Mouse (Mus musculus): ENCODE data around the gene Kcnc2.
"Not testable (repeated sequence)": the region's sequence is repeated elsewhere in the genome, so short reads cannot be mapped to it uniquely, and the experiment has no call there.

Gene Kcnc2

DNA sequence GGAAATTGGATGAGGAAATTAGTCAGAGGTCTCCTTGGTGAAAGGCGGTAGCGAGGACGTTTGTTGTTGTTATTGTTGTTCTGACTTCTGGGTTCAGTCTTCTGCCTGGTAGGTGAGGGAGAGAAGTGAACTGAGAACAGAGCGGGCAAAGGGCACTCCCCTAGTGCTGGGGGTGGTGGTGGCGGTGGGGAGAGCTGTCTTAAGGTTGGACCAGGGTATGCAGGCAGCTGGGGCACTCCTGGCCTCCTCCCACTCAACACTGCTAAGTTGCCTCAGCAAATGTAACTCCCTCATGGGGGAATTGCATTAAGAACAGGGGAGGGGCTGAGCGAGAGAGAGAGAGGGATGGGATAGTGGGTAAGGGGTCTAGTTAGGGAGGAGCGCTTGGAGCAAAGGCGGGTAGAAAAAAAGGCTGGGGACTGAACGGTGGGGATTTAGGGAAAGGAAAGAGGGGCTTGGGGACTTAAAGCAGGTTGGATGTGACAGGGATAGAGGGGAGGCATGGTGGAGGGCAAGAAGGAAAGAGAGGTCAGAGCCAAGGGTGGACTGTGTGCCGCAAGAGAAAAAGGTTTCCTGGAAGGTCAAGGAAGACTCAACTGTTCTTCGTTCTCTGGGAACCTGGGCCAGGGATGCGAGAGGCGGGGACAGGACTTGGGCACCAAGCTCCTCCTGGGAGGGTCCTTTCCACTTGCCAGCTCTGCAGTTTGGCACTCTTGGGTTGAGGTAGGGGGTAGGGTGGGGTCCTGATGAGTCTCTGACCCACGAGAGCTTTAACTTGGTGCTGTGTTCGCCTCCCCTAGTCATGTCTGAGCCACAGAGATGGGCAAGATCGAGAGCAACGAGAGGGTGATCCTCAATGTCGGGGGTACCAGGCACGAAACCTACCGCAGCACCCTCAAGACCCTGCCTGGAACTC lies at the start of gene Kcnc2:
Gene Kcnc2, plus strand, starts transcription at position 235 of the 916 bp plus-strand sequence.
- ATAC-seq (ENCODE audit: insufficient number of reproducible peaks, low FRiP score, low TSS enrichment): no peak

DNA sequence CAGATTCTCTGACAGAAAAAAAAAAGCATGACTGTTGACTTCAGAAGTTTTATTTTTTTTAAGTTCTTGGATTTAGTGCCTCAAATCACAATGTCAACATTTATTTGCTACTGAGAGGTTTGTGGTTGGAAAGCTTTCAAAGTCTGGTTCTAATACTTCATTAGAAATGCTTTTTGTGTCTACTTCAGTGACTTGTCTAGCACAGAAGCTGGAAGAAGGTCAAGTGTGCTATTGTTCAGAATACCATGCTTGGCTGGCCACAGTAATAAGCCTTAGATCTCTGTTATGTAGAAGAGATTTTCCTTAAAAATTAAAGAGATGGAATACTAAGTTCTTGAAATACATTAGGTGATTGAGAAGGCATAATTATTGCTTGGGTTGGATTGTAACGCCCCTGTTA lies 43.8 kb upstream of the Kcnc2 start:
- no peak for ATAC-seq (ENCODE audit: insufficient number of reproducible peaks, low FRiP score, low TSS enrichment)

DNA sequence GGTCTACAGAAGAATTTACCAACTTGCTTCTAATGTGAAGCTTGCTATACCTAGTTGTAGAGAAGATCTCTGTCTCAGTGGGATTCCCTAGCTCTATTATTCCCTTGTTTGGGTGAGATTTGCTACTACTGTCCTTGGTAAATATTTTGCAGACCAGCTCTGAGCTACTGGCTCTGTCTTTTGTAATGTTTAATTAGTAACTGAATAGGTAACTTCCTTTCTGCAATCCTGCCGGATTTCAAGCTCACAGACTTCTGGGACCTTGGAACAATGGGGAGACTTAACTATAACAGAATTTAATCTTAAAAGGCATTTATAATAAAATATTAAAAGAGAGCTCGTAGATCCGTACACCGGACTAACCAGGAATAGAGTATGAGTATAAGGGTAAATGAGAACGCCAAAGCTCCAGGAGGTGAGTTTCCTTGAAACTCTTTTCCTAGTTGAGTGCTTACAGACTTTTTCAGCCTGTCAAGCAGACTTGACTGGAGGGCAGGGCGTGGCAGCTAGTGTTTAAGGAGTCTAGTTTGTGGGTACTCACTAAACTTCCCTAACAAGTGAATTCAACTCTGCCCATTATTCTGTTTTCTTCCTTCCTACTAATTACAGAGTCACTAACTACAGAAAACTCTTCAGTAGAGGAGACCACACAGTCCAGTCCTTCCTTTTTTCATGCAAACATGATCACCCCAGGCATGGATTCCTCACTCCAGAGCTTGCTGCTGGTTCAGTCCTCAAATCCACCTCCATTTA lies 41.7 kb upstream of the Kcnc2 start:
- not testable (repeated sequence) for ATAC-seq (ENCODE audit: insufficient number of reproducible peaks, low FRiP score, low TSS enrichment)

DNA sequence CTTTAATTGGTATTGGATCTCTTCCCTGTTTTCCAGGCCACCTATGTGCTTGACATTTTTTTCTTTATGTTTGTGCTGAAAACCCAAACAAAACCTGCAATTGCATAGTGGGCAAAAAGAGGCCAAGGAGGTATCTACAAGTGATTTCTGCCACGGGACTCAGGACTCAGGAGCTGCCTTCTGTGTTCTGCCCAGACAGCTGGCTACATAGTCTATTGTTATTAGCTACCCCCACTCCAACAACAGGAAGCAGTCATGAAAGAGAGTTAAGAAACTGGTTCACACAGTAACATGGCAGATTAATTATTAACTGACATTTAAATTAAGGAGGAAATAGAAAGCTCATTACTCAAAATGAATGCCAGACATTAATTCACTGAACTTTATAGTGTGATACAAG lies 38.2 kb upstream of the Kcnc2 start:
- ATAC-seq (ENCODE audit: insufficient number of reproducible peaks, low FRiP score, low TSS enrichment): not testable (repeated sequence)

DNA sequence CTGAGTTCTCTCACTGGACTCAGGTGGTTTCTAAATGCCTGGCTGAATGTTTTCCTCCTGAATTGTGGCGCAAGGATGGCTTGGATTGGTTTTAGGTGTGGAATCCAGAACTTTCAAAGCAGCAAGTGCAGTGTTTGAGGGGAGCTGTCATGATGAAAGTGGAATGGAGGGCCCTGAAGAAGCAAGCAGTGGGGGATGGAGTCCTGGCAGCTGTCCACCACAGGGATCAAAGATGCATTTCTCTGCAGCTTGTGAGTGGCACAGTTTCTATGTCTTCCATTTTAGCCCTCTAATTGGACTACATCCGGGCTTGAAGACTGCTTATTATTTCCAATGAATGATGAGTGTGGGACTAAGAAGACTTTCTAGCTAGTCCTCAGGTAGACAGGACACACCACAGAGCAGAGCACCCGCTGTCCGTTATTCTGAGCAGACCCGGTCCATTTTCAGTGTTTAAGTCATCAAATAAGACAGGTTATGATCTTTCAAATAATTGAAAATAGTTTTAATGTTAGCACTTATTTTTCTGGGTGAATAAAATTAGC lies 35.5 kb upstream of the Kcnc2 start:
- not testable (repeated sequence) for ATAC-seq (ENCODE audit: insufficient number of reproducible peaks, low FRiP score, low TSS enrichment)

DNA sequence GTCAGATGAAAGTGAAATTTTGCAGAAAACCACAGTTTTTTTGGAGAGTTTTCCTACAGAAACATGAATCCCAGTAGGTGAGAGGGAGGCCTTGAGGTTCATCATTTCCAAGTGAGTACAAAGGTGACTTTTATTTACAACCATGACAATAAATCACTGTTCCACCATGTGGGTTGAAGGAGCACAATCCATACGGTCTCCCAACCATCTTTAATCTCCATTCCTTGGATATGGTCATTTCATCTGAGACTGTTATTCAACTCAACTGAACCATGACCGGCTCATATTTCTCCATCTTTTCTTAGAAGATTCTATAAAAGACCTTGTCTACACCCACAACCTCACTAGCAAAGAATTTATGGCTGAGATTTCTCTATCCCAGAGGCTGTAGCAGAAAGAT lies 22.6 kb upstream of the Kcnc2 start:
- ATAC-seq (ENCODE audit: insufficient number of reproducible peaks, low FRiP score, low TSS enrichment): no peak

DNA sequence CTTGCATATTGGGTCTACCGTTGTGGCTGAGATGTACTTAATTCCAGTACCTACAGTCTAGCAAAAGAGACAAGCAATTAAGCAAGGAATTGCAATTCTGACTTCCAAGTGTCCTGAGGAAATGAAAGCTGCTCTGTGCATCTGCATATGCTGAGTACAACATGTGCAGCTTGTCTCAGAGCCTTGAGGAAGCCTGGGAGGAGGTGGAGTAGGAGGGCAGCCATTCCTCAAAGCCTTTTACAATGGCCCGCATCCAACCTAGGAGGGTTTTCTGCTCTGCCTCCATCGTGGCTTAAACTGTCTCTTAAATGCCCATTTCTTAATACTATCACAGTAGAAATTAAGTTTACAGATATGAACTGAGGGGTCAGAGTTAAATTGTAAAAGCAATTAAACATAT lies 7.5 kb upstream of the Kcnc2 start:
- ATAC-seq (ENCODE audit: insufficient number of reproducible peaks, low FRiP score, low TSS enrichment): no peak

DNA sequence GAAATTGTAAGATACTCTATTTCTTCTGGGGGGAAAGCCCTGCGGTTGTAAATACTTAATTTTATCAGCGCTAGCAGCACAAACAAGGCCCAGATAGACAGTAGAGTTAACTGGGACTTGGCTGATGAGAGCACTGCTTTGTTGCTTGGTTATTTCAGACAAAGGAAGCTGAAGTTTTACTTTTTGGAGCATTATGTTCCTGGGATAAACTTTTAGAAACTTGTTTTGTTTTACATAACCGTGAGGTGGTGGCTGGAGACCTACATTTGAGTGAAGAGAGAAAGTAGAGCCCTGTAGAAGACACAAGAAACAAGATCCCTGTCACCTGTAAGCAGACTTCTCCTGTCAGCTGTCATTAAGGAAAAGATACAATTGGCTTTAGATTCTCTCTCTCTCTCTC lies 1.4 kb upstream of the Kcnc2 start:
- no peak for ATAC-seq (ENCODE audit: insufficient number of reproducible peaks, low FRiP score, low TSS enrichment)

DNA sequence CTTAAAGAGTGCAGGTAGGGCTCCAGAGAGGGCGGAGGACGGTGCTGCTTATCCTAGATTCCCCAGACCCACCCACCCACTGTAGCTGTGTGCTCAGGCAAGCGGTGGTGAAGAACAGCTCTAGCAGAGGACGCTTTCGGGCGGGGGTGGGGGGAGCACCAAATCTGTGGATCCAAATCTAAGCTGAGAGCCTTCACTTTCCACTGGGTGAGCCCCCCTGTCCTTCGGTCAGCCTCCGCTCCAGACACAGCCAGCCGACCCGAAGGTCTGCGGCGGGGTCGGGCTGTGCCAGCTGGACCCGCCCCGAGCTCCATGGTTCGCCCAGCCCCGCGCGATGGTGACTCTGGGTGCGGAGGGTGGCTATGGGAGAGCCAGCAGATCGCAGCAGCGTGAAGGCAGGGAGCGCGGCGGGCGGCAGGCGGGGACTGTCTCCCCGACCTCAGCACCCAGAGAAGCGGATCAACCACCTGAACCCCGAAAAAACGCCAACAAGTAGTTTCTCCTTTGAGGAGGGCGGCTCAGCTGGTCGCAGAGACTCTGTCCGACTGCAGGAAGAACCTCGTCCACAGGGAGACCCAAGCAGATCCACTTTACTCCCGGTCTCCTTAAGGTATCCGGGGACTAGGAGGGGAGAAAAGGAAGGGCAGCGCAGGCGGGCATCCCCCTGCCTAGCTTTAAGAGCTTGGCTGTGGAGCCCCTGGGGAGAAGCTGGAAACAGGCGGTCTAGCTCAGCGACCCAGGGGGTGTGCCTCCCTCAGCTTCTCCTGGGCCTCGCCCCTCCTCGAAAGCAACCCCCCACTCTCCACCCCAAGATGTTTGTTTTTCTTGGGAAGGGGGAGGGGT lies 761 bp upstream of the Kcnc2 start:
- ATAC-seq (ENCODE audit: insufficient number of reproducible peaks, low FRiP score, low TSS enrichment): 0 out of 2 replicates have a peak, but pooled peaks have one; percentile 41

DNA sequence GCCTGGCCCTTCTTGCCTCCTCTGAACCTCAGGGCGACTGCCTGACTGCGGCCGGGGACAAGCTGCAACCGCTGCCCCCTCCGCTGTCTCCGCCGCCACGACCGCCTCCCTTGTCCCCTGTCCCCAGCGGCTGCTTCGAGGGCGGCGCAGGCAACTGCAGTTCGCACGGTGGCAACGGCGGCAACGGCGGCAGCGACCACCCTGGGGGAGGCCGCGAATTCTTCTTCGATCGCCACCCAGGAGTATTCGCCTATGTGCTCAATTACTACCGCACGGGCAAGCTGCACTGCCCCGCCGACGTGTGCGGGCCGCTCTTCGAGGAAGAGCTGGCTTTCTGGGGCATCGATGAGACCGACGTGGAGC lies 863 bp downstream of the Kcnc2 start:
- no peak for ATAC-seq (ENCODE audit: insufficient number of reproducible peaks, low FRiP score, low TSS enrichment)

DNA sequence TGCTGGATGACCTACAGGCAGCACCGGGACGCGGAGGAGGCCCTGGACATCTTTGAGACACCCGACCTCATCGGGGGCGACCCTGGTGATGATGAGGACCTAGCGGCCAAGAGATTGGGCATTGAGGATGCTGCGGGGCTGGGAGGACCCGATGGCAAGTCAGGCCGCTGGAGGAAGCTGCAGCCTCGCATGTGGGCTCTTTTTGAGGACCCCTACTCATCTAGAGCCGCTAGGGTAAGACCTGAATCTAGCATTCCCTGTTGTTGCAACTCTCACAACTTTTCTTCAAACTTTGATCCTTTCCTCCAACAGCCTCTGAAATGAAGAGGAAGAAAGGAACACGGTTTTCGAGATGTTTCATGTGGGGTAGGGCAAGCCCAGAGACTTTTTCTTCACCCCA lies 1.2 kb downstream of the Kcnc2 start:
- no peak for ATAC-seq (ENCODE audit: insufficient number of reproducible peaks, low FRiP score, low TSS enrichment)

DNA sequence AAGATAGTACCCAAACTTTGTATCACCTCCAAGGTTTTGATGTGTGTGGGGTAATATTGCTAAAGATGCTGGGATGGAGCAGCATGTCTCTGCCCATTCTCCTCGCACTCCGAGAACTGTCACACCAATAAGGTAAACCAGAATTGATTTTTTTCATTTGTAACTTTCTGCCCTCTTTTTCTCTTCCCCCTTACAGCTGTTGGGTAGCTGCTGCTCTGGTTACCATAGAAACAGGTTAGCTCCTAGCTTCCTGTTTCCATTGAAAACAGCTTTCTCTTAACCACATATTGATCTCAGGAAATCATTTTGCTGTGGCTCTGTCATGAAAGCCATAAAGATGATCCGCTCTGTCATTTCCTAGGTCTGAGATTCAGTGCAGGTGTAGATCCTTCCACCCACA lies 7.1 kb downstream of the Kcnc2 start:
- ATAC-seq (ENCODE audit: insufficient number of reproducible peaks, low FRiP score, low TSS enrichment): no peak

DNA sequence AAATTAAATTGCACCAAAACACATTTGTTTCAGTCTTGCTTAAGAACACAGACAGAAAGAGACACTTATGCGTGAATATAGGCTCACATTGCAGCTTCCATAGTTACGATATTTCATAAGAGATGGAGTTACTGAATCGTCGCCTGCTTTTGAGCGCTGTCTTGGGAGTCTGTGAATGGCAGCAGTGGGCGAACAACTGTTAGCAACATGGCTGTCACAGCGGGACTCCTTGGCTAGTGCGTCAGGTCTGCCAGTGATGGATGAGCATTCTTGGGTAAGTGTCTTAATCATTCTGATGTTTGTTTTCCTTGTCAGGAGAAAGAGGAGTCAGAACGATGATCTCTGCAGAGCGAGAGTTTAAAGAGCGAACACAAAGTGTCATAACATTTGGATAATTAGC lies 44.2 kb downstream of the Kcnc2 start:
- no peak for ATAC-seq (ENCODE audit: insufficient number of reproducible peaks, low FRiP score, low TSS enrichment)

DNA sequence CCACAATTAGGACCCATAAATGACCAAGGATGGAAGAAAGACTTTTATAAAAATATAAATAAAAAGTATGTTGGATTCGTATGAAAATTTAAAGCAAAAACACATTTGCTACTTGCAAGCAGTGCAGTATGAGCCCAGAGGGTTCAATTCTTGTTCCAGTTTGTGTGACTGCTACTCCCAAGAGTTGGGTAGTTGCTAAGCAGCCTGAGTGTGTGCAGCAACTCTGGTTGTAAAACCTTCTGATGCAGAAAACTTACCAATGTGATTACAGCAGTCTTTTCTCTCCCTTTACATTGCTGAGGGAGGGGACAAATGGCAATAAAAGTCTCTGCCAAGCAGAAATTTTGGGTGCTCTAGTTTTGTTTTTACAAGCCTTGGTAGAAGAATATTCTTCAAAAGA lies 46.9 kb downstream of the Kcnc2 start:
- ATAC-seq (ENCODE audit: insufficient number of reproducible peaks, low FRiP score, low TSS enrichment): no peak

DNA sequence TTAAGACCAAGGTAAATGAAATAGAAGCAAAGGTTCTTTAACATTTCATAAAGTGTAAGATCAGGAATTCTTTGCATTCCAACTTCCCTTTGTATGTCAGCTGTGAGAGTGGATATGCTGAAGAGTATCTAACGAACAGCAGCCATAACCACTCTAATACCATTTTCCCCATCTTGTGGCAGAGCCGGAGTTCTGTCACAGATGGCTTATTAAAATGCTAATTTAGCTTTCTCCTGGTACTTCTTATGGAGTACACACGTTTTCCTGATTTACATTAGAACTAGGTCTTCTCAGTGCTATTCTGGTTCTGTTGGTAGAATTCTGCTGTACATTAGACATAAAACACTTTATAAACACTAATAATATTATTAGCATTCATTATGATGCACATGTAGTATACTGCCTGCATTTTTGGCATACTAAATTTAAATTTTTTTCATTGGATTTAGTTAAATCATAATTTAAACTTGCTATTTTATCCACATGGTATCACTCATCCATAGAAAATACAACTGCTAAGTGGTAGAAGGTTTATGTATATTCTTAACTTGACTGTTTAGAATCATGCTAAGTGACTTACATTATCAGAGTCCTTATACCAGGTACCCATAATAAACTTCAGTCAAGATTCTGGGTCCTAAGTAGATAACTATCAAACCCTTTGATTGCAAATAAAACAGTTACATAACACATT lies 86.9 kb downstream of the Kcnc2 start:
- no peak for ATAC-seq (ENCODE audit: insufficient number of reproducible peaks, low FRiP score, low TSS enrichment)

DNA sequence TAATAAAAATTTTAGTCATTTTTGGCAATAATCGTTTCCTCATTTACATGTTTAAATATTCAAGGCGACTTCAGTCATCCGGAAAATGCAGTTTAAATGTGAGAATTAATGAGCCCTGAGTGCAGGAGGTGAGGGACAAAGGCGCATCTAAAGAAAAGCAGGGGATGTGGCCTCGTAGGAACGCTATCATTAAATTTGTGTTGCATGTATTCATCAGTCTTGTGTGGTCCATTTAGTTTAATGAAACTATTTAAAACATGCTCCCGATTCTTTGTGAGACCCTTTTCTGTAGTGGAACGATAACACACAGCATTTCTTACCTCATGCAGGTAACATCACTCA lies 87.4 kb downstream of the Kcnc2 start:
- ATAC-seq (ENCODE audit: insufficient number of reproducible peaks, low FRiP score, low TSS enrichment): no peak

DNA sequence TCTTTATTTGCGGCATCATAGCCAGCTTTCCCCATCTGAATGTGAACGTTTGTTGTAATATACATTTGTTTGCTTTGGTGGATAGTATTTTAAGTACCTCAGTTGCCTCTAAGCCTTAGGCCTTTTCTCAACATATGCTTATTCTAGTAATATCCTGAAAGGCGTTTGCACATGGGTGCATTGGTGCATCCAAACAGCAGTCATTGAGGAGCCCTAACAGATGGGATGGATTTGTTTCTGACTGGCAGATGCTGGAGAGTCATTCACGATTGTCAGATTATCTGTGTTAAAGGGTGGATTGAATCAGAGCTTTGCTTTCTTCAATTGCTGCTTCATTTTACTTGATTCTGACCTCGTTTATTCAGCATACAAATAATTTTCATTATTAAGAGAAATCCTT lies 89.8 kb downstream of the Kcnc2 start:
- no peak for ATAC-seq (ENCODE audit: insufficient number of reproducible peaks, low FRiP score, low TSS enrichment)

DNA sequence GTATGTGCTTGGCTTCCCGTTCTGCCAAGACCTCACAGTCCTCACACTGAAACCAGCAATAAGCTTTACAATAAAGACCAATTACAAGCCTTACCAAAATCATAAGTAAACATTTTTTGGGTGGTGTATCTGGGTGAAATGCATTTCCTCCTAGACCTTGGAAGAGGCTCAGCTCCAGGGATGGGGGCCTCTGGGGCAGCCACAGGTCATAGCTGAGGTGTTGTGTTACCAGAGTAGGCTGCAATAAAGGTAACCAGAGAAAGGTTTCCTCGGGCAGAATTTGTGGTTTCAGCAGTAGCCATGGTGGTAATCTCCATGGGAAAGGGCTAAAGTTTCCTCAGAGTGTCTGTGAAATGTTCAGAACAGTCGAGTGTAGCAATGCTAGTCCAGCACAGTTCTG lies 97.4 kb downstream of the Kcnc2 start:
- ATAC-seq (ENCODE audit: insufficient number of reproducible peaks, low FRiP score, low TSS enrichment): no peak

DNA sequence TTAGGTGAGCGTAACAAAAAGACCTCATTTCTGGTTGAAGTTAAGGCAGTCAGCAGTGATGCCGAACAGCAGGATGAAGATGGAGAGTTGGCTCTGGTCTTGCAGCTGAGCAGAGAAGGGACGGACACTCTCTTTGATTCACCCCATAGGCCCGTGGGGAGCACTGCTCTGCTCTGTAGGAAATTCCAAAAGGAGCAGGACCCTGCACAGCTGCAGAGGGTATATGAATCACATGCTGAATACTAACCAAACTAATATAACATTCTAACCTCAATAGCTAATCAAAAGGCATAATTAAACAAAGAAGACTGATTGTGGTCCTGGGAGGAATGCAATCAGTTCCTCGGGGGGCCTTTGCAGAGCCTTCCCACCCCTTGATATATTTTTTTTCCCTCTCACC lies 106.2 kb downstream of the Kcnc2 start:
- ATAC-seq (ENCODE audit: insufficient number of reproducible peaks, low FRiP score, low TSS enrichment): no peak

DNA sequence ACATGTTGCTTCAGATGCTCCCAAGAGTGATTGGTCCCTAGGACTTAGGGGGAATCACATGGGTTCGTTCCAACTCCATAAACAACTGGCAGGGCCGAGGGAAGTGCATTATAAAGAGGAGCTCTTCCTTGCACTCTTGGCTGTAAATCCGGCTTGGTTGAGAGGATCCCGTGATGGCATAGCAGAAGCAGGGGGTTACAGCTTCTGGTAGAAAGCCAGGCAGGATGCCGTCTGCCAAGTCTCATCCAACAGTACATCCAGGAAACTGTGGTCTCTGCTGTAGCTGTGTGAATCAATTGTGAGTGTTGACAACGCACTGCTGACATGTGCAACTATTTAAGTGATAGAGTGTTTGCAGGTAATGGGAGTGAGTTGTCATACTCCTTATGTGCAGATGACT lies 107.5 kb downstream of the Kcnc2 start:
- ATAC-seq (ENCODE audit: insufficient number of reproducible peaks, low FRiP score, low TSS enrichment): no peak
